Mouse (Mus musculus) ES-E14 (cell line): Measurements from ENCODE around the gene Shroom3. TPM values are rescaled to one million over a fixed set of nuclear protein-coding genes. Genes with fewer than 3 reads are reported as not detected.

Experiments
- DNase-seq: peaks from one replicate; pipeline ENCODE4 v3.0.0-alpha.2; 2013; ENCODE audit warnings: low read depth, low spot score
- H3K27ac ChIP-seq: 2 replicates; pipeline ENCODE4 v1.5.1; 2012; ENCODE audit warnings: low read depth, mild to moderate bottlenecking, low read length, moderate library complexity, mixed read lengths; ENCODE audit not compliant: poor library complexity, insufficient read depth, severe bottlenecking
- H3K36me3 ChIP-seq: 2 replicates; pipeline ENCODE4 v1.6.1; 2012; ENCODE audit warnings: mild to moderate bottlenecking, low read length, moderate library complexity, mixed read lengths; ENCODE audit not compliant: control insufficient read depth, poor library complexity, insufficient read depth, severe bottlenecking
- H3K4me1 ChIP-seq, 2 experiments: fragments of 150-350 bp in 1 of 2; sonication (generic) in 1 of 2; 2 replicates each; pipeline ENCODE4 v1.6.1; 2012; ENCODE audit warnings: low read length in 2 of 2, mild to moderate bottlenecking in 1 of 2, mixed read lengths in 1 of 2; ENCODE audit not compliant: control insufficient read depth in 2 of 2, insufficient read depth in 2 of 2, poor library complexity in 1 of 2
- H3K4me3 ChIP-seq, 2 experiments: fragments of 150-350 bp in 1 of 2; sonication (generic) in 1 of 2; 2 replicates each; pipeline ENCODE4 v1.5.1; 2012; ENCODE audit warnings: low read length in 2 of 2, low read depth in 1 of 2, mild to moderate bottlenecking in 1 of 2, mixed read lengths in 1 of 2; ENCODE audit not compliant: insufficient read depth in 1 of 2, poor library complexity in 1 of 2, severe bottlenecking in 1 of 2
- H3K9ac ChIP-seq: 2 replicates; pipeline ENCODE4 v1.6.1; 2012; ENCODE audit warnings: low read depth, mild to moderate bottlenecking, low read length, mixed read lengths; ENCODE audit not compliant: poor library complexity, insufficient read depth, severe bottlenecking
- H3K9me3 ChIP-seq: fragments of 150-350 bp; sonication (generic); 2 replicates; pipeline ENCODE4 v1.6.1; 2012; ENCODE audit warnings: low read depth, mild to moderate bottlenecking, low read length; ENCODE audit not compliant: control insufficient read depth, insufficient read depth
- CHD2 ChIP-seq: IDR thresholded peaks from 2 replicates; pipeline ENCODE4 v1.6.1; 2014; ENCODE audit warnings: mild to moderate bottlenecking, low read depth, low read length, inconsistent platforms
- HCFC1 ChIP-seq: IDR thresholded peaks from 2 replicates; pipeline ENCODE4 v1.6.1; 2012; ENCODE audit warnings: low read length, inconsistent platforms, borderline replicate concordance; ENCODE audit not compliant: insufficient read depth
- MAFK ChIP-seq: IDR thresholded peaks from 2 replicates; pipeline ENCODE4 v1.6.1; 2014; ENCODE audit warnings: mild to moderate bottlenecking, low read depth, low read length, inconsistent platforms; ENCODE audit not compliant: insufficient read depth
- ZC3H11A ChIP-seq: IDR thresholded peaks from 2 replicates; pipeline ENCODE4 v1.6.1; 2012; ENCODE audit warnings: low read depth, mild to moderate bottlenecking, inconsistent platforms, low read length, borderline replicate concordance
- ZNF384 ChIP-seq: IDR thresholded peaks from 2 replicates; pipeline ENCODE4 v1.6.1; 2012; ENCODE audit warnings: low read depth, low read length, inconsistent platforms
- in situ Hi-C, 2 experiments: fragments of 600-800 bp; cut with MboI; formaldehyde crosslinking; loops; one replicate each; pipeline ENCODE4 v1.15.1; 2025; ENCODE audit warnings: low sequenced_read_pairs in 2 of 2, inconsistent platforms in 1 of 2; ENCODE audit not compliant: unreplicated experiment in 2 of 2
- total RNA-seq: library from RNA; depleted of rRNA; stranded (reverse); fragments of 300-350 nt; gene quantifications from 2 replicates; pipeline ENCODE4 v1.2.3, GENCODE M21; 2012

The Shroom3 gene
- total RNA-seq, 1 experiment: 34.1 TPM

DNA sequence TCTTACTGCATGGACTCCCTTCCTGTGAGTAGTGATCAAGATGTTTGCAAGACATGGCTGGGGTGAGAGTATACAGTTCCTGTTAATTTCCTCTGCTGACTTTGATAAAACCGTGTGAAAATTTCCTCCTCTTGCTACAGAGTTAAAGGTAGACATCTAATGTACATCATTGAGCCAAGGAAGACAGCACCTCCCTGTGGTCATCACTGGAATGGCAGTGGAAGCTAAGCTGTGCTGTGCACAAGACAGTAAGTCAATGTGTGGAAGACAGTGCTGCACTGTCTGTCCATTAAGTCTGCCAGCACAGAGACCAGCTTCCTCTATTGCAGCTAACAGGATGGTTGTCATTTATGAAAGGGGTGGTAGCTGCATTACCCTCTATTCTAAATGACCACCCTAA, 27.0 kb upstream of the Shroom3 start:
- Histone ChIP-seq H3K9ac (no peak overlapping the region), H3K9me3 (no peaks in the 10 kb centered on the region), H3K4me1 (no peaks in the 10 kb centered on the region), H3K27ac (no peak overlapping the region), H3K36me3 (no peaks in the 10 kb centered on the region), H3K4me3 (no peak overlapping the region)
- no peak for DNase-seq
- in situ Hi-C loops: no loop called here
- no peak for TF ChIP-seq CHD2
- no peak for TF ChIP-seq ZC3H11A
- TF ChIP-seq ZNF384: no peak
- TF ChIP-seq MAFK: no peak
- no peak for TF ChIP-seq HCFC1

DNA sequence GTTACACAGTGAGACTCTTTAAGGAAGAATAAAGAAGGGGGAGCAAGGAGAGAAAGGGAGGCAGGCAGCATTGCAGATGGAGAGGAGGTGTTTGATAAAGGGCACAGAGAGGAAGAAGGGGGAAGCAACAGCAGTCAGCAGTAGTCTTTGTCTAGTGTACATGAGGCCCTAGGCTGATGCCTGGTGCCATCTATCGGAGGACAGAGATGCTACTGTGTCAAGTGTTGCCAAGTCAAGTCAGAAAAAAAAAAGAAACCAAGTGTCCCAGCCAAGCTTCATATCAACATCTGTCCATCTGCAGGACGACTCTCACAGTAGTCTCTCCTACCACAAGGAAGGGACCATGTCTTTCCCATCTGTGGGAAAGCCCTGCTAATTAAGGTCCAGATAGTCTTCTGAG, 18.9 kb upstream of the Shroom3 start:
- no peak overlapping the region for H3K27ac ChIP-seq
- in situ Hi-C loops: no loop called here
- H3K36me3 ChIP-seq: no peaks in the 10 kb centered on the region
- H3K4me3 ChIP-seq: no peak overlapping the region
- no peak for DNase-seq
- no peak for TF ChIP-seq ZC3H11A
- no peak for TF ChIP-seq HCFC1
- TF ChIP-seq MAFK: no peak
- no peak for TF ChIP-seq ZNF384
- no peak for TF ChIP-seq CHD2
- no peak overlapping the region for H3K9ac ChIP-seq
- no peaks in the 10 kb centered on the region for H3K4me1 ChIP-seq
- no peaks in the 10 kb centered on the region for H3K9me3 ChIP-seq

DNA sequence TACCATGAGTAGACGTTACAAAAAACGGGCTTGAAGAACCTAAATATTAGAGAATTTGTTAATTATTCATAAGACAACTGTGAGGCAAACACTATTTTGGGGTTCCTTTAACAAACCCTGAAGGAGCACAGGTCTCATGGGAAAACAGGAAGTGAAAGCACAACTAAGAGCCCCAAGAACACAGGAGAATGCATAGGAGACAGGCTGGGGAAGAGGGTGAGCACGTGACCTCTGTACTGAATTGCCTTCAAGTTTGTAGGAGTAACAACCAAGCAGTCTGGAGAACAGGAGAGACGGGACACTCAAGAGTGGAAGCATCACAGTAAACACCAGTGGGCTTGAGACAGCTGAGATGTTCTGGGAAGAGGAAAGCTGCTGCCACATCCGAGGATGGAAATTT, 16.4 kb upstream of the Shroom3 start:
- Histone ChIP-seq H3K4me3 (no peak overlapping the region), H3K9me3 (no peaks in the 10 kb centered on the region), H3K27ac (no peak overlapping the region), H3K36me3 (no peaks in the 10 kb centered on the region), H3K4me1 (no peaks in the 10 kb centered on the region), H3K9ac (no peak overlapping the region)
- TF ChIP-seq ZNF384: no peak
- no peak for TF ChIP-seq CHD2
- no peak for TF ChIP-seq ZC3H11A
- no peak for TF ChIP-seq HCFC1
- no peak for TF ChIP-seq MAFK
- in situ Hi-C loops: no loop called here
- no peak for DNase-seq

DNA sequence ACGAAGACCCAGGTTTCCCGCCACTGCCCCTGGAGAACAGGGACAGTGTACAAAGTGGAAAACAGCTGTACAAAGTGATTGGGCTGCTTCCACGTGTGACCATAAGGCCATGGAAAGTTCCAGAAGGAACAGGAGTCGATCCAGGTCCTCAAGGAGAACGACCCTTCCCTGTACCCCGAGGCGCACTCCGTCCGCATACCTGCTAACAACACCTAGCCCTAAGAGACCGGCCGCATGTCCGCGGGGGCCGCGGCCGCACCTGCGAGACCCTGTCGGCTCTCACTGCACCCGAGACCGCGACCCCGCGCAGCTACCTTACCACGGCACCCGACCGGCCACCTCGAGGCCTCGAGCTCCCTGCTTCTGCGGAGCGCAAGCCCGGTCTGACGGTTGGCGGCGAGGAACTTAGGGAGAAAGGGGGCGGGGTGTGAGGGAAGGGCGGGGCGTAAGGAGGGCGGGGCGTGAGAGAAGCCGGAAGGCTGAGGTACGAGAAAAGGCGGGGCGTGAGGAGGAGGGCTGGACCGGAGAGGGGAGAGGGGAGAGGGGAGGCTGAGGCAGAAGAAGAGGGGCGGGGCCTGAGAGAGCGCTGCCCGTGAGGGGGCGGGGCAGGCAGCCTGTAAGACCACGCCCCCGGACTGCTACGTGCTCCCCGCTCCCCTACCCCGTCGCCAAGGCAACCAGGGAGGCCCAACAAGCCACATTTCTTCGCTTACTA, 8.2 kb upstream of the Shroom3 start, which contains the start of gene Ccdc158:
TSS of gene Ccdc158 (minus strand) at position 413 of the 715 bp plus-strand sequence.
- DNase-seq: peak; percentile 92
- Histone ChIP-seq H3K4me1 (peaks cover 0 to 3% of the 10 kb centered on the region in 2 experiments; a peak in 1 of 4 replicates), H3K36me3 (no peaks in the 10 kb centered on the region), H3K9ac (no peak within 1 kb of the TSS), H3K4me3 (peak within 1 kb of the TSS; percentile 47 to 59), H3K27ac (no peak within 1 kb of the TSS), H3K9me3 (no peaks in the 10 kb centered on the region)
- TF ChIP-seq ZNF384: no peak
- peak; percentile 27; the same call in 1 of the 2 replicates for TF ChIP-seq HCFC1
- in situ Hi-C loops: no loop called here

DNA sequence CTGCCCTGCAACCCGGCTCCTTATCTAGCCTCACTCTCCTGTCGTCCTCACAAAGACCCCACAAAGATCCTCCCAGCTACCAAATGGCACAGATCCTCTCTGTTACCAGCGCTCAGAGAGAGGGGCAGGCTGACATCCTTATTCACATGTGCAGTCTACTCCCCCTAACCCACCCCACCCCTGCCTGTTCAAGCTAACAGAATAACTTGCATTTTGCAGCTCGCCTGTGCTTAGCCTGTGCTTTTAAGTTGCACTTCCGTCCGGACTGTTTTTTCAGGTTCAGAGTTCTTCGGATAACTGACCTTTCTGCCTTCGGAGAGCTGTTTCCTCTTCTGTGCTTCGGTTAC, 7.7 kb upstream of the Shroom3 start:
- TF ChIP-seq HCFC1 (no peak; the same call in 1 of the 2 replicates), ZC3H11A (no peak), MAFK (no peak), CHD2 (no peak), ZNF384 (no peak)
- H3K36me3 ChIP-seq: no peaks in the 10 kb centered on the region
- no peak overlapping the region for H3K9ac ChIP-seq
- no peaks in the 10 kb centered on the region for H3K9me3 ChIP-seq
- H3K4me1 ChIP-seq: peaks cover 0 to 3% of the 10 kb centered on the region in 2 experiments; a peak in 1 of 4 replicates
- in situ Hi-C loops: no loop called here
- no peak for DNase-seq
- H3K4me3 ChIP-seq: peak overlapping the region; percentile 47 to 59
- no peak overlapping the region for H3K27ac ChIP-seq
